Mouse (Mus musculus) CH12.LX (cell line): ENCODE data around the gene Phospho1.

Source experiments
- CTCF ChIP-seq, 2 experiments: IDR thresholded peaks in 1 of 2; conservative IDR thresholded peaks in 1 of 2; 2 replicates each; pipeline ENCODE4 v1.5.1; 2011 to 2012; ENCODE audit warnings: low read depth in 2 of 2, low read length in 2 of 2, improper control_type of control experiment in 1 of 2, inconsistent platforms in 1 of 2, mild to moderate bottlenecking in 1 of 2, moderate library complexity in 1 of 2
- EP300 ChIP-seq: IDR thresholded peaks from 2 replicates; pipeline ENCODE4 v1.6.1; 2011; ENCODE audit warnings: low read length, improper control_type of control experiment
- MAZ ChIP-seq: IDR thresholded peaks from 2 replicates; pipeline ENCODE4 v1.6.1; 2012; ENCODE audit warnings: low read depth, mild to moderate bottlenecking, inconsistent platforms, low read length, improper control_type of control experiment, moderate library complexity
- POLR2A ChIP-seq: IDR thresholded peaks from 2 replicates; pipeline ENCODE4 v1.6.1; 2011; ENCODE audit warnings: low read depth, mild to moderate bottlenecking, improper control_type of control experiment, low read length
- RCOR1 ChIP-seq: conservative IDR thresholded peaks from 2 replicates; pipeline ENCODE4 v1.6.1; 2012; ENCODE audit warnings: low read depth, mild to moderate bottlenecking, inconsistent platforms, low read length, improper control_type of control experiment

DNA sequence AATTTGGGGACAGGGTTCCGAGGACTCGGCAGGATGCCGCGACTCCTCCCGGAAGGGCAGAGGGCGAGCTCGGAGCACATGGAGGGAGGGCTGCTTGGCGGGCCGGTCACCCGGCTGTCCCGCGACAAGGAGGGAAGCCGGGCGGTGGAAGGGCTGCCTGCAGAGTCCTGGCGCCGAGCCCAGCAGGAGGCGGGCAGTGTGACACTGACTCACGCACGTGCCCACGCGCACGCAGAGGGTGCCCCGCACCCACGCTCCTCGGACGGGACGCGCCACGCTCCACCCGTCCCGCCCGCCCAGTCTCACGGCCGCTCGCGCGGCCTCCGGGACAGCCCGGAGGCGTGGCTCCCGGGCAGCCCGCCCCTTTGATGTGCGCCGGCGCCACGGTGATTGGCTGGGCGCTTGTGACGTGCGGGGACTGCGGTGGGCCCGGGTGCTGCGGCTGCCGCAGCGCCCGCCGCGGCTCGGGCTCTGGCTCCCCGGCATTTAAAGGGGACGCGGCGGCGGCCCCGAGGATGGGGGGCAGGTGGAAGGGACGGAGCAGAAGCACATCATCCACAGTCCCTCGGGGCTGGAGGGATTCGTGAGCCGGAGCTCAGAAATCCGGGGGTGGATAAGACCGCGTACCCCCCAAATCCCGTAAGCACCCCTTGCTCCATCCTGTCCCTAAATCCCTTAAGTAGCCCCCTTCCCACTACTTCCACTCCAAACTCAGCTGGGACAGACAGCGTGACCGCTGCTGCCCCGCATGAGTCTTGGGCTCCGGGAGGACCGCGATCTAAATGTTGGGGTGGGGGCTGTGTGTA is at the start of gene Phospho1:
- TF ChIP-seq MAZ = no peak
- TF ChIP-seq POLR2A = peak; percentile 93
- no peak for TF ChIP-seq CTCF (conservative IDR thresholded peaks at IDR 0.05 in 1 of 2, IDR thresholded peaks at IDR 0.05 in 1 of 2; ENCODE audit: low read depth in 2 of 2, low read length in 2 of 2)
- no peak for TF ChIP-seq RCOR1
- no peak for TF ChIP-seq EP300
